Mouse (Mus musculus) neural tube, embryonic 13.5 days (tissue): ENCODE results near the gene Mindy4b-ps. TPM values are rescaled to one million over a fixed set of nuclear protein-coding genes. Genes with fewer than 3 reads are reported as not detected.

Source experiments
- ATAC-seq: fragments of 200-750 bp; cut with Nextera tagmentation; 2 replicates; pipeline ENCODE4 v1.8.0; 2017; ENCODE audit warnings: low read depth, mild to moderate bottlenecking, moderate TSS enrichment, moderate library complexity
- H3K27ac ChIP-seq: fragments of 300-500 bp; sonication (generic); replicated peaks from 2 replicates; pipeline ENCODE4 v1.5.1; 2015; ENCODE audit warnings: moderate library complexity, mild to moderate bottlenecking, inconsistent platforms
- H3K27me3 ChIP-seq: fragments of 300-500 bp; sonication (generic); 2 replicates; pipeline ENCODE4 v1.6.1; 2015; ENCODE audit warnings: mild to moderate bottlenecking, inconsistent platforms
- H3K36me3 ChIP-seq: fragments of 300-500 bp; sonication (generic); 2 replicates; pipeline ENCODE4 v1.6.1; 2015; ENCODE audit warnings: mild to moderate bottlenecking, inconsistent platforms
- H3K4me1 ChIP-seq: fragments of 300-500 bp; sonication (generic); replicated peaks from 2 replicates; pipeline ENCODE4 v1.6.1; 2015; ENCODE audit warnings: inconsistent platforms
- H3K4me2 ChIP-seq: fragments of 300-500 bp; sonication (generic); 2 replicates; pipeline ENCODE4 v1.6.1; 2015; ENCODE audit warnings: inconsistent platforms, mild to moderate bottlenecking, moderate library complexity
- H3K4me3 ChIP-seq: fragments of 300-500 bp; sonication (generic); 2 replicates; pipeline ENCODE4 v1.5.1; 2015; ENCODE audit warnings: mild to moderate bottlenecking, inconsistent platforms
- H3K9ac ChIP-seq: fragments of 300-500 bp; sonication (generic); 2 replicates; pipeline ENCODE4 v1.6.1; 2015; ENCODE audit warnings: moderate library complexity, mild to moderate bottlenecking, inconsistent platforms
- H3K9me3 ChIP-seq: fragments of 300-500 bp; sonication (generic); 2 replicates; pipeline ENCODE4 v1.6.1; 2016; ENCODE audit warnings: inconsistent platforms
- WGBS: fragments of 180-500 bp; shearing (Covaris S2); methylation state at CpG from one replicate; pipeline ENCODE4 v1.1.7; 2015; 5-methylcytosine and 5-hydroxymethylcytosine counted together
- polyA plus RNA-seq: library from polyadenylated mRNA; unstranded; fragments of >200 nt; fragmentation: Nextera tagmentation; extraction: Ambion mirVana; gene quantifications from 2 replicates; pipeline ENCODE4 v1.2.1, GENCODE M21; 2015

The Mindy4b-ps gene
- polyA plus RNA-seq, 1 experiment from 2014 or later, result not detected

GRCm38 (mm10) chr3:58814191-58814590 lies 7.9 kb downstream of the Mindy4b-ps start:
- ATAC-seq, result no peak
- Histone ChIP-seq H3K4me2 (no peak overlapping the region), H3K27ac (no peak overlapping the region), H3K4me3 (no peak overlapping the region), H3K36me3 (no peaks in the 10 kb centered on the region), H3K4me1 (0 out of 2 replicates have a peak, but pooled peaks cover 8% of the 10 kb centered on the region), H3K27me3 (no peaks in the 10 kb centered on the region), H3K9ac (no peak overlapping the region), H3K9me3 (no peaks in the 10 kb centered on the region)
- WGBS, result 93% methylated on average over 3 of the region's 3 CpGs

- WGBS, result 69% methylated on average over 11 of the region's 11 CpGs
- Histone ChIP-seq H3K9ac (no peak overlapping the region), H3K27me3 (no peaks in the 10 kb centered on the region), H3K9me3 (no peaks in the 10 kb centered on the region), H3K4me3 (no peak overlapping the region), H3K4me1 (no peaks in the 10 kb centered on the region), H3K36me3 (no peaks in the 10 kb centered on the region), H3K4me2 (no peak overlapping the region), H3K27ac (no peak overlapping the region)
- ATAC-seq, result no peak
These were observed 11.8 kb downstream of the Mindy4b-ps start for GRCm38 (mm10) chr3:58810353-58810752.

GRCm38 (mm10) chr3:58809111-58809915 lies 12.8 kb downstream of the Mindy4b-ps start:
- no peaks in the 10 kb centered on the region for H3K4me1 ChIP-seq
- no peaks in the 10 kb centered on the region for H3K9me3 ChIP-seq
- no peak overlapping the region for H3K4me2 ChIP-seq
- WGBS, result 44% methylated on average over 12 of the region's 12 CpGs
- H3K27me3 ChIP-seq, result no peaks in the 10 kb centered on the region
- no peak overlapping the region for H3K4me3 ChIP-seq
- no peaks in the 10 kb centered on the region for H3K36me3 ChIP-seq
- H3K9ac ChIP-seq, result no peak overlapping the region
- ATAC-seq, result no peak
- H3K27ac ChIP-seq, result no peak overlapping the region

- Histone ChIP-seq H3K27me3 (no peaks in the 10 kb centered on the region), H3K4me1 (no peaks in the 10 kb centered on the region), H3K4me3 (no peak overlapping the region), H3K27ac (no peak overlapping the region), H3K36me3 (no peaks in the 10 kb centered on the region), H3K4me2 (no peak overlapping the region), H3K9me3 (no peaks in the 10 kb centered on the region), H3K9ac (no peak overlapping the region)
- no peak for ATAC-seq
- 91% methylated on average over 5 of the region's 5 CpGs for WGBS
These were observed 13.5 kb downstream of the Mindy4b-ps start for GRCm38 (mm10) chr3:58808636-58809035.

- no peaks in the 10 kb centered on the region for H3K4me1 ChIP-seq
- H3K27me3 ChIP-seq, result no peaks in the 10 kb centered on the region
- H3K4me2 ChIP-seq, result no peak overlapping the region
- no peaks in the 10 kb centered on the region for H3K36me3 ChIP-seq
- H3K9ac ChIP-seq, result no peak overlapping the region
- H3K4me3 ChIP-seq, result no peak overlapping the region
- H3K27ac ChIP-seq, result no peak overlapping the region
- WGBS, result 94% methylated on average over 6 of the region's 6 CpGs
- ATAC-seq, result no peak
- H3K9me3 ChIP-seq, result no peaks in the 10 kb centered on the region
These were observed 17.4 kb downstream of the Mindy4b-ps start for GRCm38 (mm10) chr3:58804745-58805144.

GRCm38 (mm10) chr3:58798676-58799075 lies 23.4 kb downstream of the Mindy4b-ps start:
- Histone ChIP-seq H3K27me3 (no peaks in the 10 kb centered on the region), H3K9me3 (no peaks in the 10 kb centered on the region), H3K4me2 (no peak overlapping the region), H3K9ac (no peak overlapping the region), H3K36me3 (no peaks in the 10 kb centered on the region), H3K27ac (no peak overlapping the region), H3K4me1 (no peaks in the 10 kb centered on the region), H3K4me3 (no peak overlapping the region)
- 81% methylated on average over 4 of the region's 4 CpGs for WGBS
- no peak for ATAC-seq

- H3K4me2 ChIP-seq, result no peak overlapping the region
- no peaks in the 10 kb centered on the region for H3K27me3 ChIP-seq
- no peaks in the 10 kb centered on the region for H3K36me3 ChIP-seq
- 85% methylated on average over 8 of the region's 8 CpGs for WGBS
- H3K9me3 ChIP-seq, result no peaks in the 10 kb centered on the region
- no peak overlapping the region for H3K27ac ChIP-seq
- no peak for ATAC-seq
- no peak overlapping the region for H3K9ac ChIP-seq
- H3K4me3 ChIP-seq, result no peak overlapping the region
- H3K4me1 ChIP-seq, result no peaks in the 10 kb centered on the region
These were observed 23.9 kb downstream of the Mindy4b-ps start for GRCm38 (mm10) chr3:58798245-58798644.

GRCm38 (mm10) chr3:58789473-58789872 lies 32.6 kb downstream of the Mindy4b-ps start:
- no peak overlapping the region for H3K9ac ChIP-seq
- H3K27me3 ChIP-seq, result no peaks in the 10 kb centered on the region
- no peaks in the 10 kb centered on the region for H3K36me3 ChIP-seq
- H3K9me3 ChIP-seq, result no peaks in the 10 kb centered on the region
- H3K4me2 ChIP-seq, result no peak overlapping the region
- no peaks in the 10 kb centered on the region for H3K4me1 ChIP-seq
- no peak for ATAC-seq
- WGBS, result 79% methylated on average over 7 of the region's 7 CpGs
- H3K4me3 ChIP-seq, result no peak overlapping the region
- no peak overlapping the region for H3K27ac ChIP-seq

- ATAC-seq, result no peak
- H3K9me3 ChIP-seq, result no peaks in the 10 kb centered on the region
- H3K27me3 ChIP-seq, result no peaks in the 10 kb centered on the region
- H3K9ac ChIP-seq, result no peak overlapping the region
- no peak overlapping the region for H3K4me2 ChIP-seq
- no peaks in the 10 kb centered on the region for H3K36me3 ChIP-seq
- no peak overlapping the region for H3K4me3 ChIP-seq
- 83% methylated on average over 5 of the region's 5 CpGs for WGBS
- H3K27ac ChIP-seq, result no peak overlapping the region
- no peaks in the 10 kb centered on the region for H3K4me1 ChIP-seq
These were observed 33.1 kb downstream of the Mindy4b-ps start for GRCm38 (mm10) chr3:58789033-58789432.

- H3K27ac ChIP-seq, result no peak overlapping the region
- H3K36me3 ChIP-seq, result no peaks in the 10 kb centered on the region
- 73% methylated on average over 4 of the region's 4 CpGs for WGBS
These were observed 35.6 kb downstream of the Mindy4b-ps start for GRCm38 (mm10) chr3:58786470-58786869.

GRCm38 (mm10) chr3:58785863-58786262 lies 36.2 kb downstream of the Mindy4b-ps start:
- Histone ChIP-seq H3K27ac (no peak overlapping the region), H3K9me3 (no peaks in the 10 kb centered on the region), H3K4me2 (no peak overlapping the region), H3K36me3 (no peaks in the 10 kb centered on the region), H3K4me1 (no peaks in the 10 kb centered on the region), H3K9ac (0 out of 2 replicates have a peak overlapping the region, but pooled peaks have one; percentile 22), H3K27me3 (no peaks in the 10 kb centered on the region), H3K4me3 (no peak overlapping the region)
- WGBS, result 35% methylated on average over 10 of the region's 10 CpGs
- ATAC-seq, result peak; percentile 69

More at GRCm38 (mm10) chr3:58786470-58786869, 35.6 kb downstream of the Mindy4b-ps start:
- H3K4me3 ChIP-seq, result no peak overlapping the region
- H3K9me3 ChIP-seq, result no peaks in the 10 kb centered on the region
- no peak for ATAC-seq
- no peak overlapping the region for H3K4me2 ChIP-seq
- H3K9ac ChIP-seq, result no peak overlapping the region
- no peaks in the 10 kb centered on the region for H3K27me3 ChIP-seq
- no peaks in the 10 kb centered on the region for H3K4me1 ChIP-seq

GRCm38 (mm10) chr3:58784219-58785092 lies 37.7 kb downstream of the Mindy4b-ps start:
- WGBS, result 32% methylated on average over 8 of the region's 8 CpGs
- Histone ChIP-seq H3K4me2 (no peak overlapping the region), H3K9ac (no peak overlapping the region), H3K4me1 (no peaks in the 10 kb centered on the region), H3K27me3 (no peaks in the 10 kb centered on the region), H3K9me3 (no peaks in the 10 kb centered on the region), H3K36me3 (no peaks in the 10 kb centered on the region), H3K4me3 (no peak overlapping the region), H3K27ac (no peak overlapping the region)
- no peak; the same call in 1 of the 2 replicates for ATAC-seq
